Mouse (Mus musculus): ENCODE measurements at regions not wholly inside any gene's neighbourhood (a gene's known extent, or its start where the extent isn't known, plus 50 kb on each side); places are given as distances from the start of the nearest gene placed in this dataset.
"Not testable (repeated sequence)": the region's sequence is repeated elsewhere in the genome, so short reads cannot be mapped to it uniquely, and the experiment has no call there.

GRCm38 (mm10) chr14:113373036-113373695 lies 58.8 kb downstream of the Tpm3-rs7 start:
- TF ChIP-seq MAFK (IDR thresholded peaks at IDR 0.05; ENCODE audit: insufficient read depth, low read depth, low read length); CHD2 (IDR thresholded peaks at IDR 0.05; ENCODE audit: low read depth, low read length): not testable (repeated sequence)
